Mouse (Mus musculus) neural tube, embryonic 15.5 days (tissue): ENCODE data around the gene Cwc25. TPM values are rescaled to one million over a fixed set of nuclear protein-coding genes. Genes with fewer than 3 reads are reported as not detected.

ENCODE experiments used
- microRNA-seq: library from miRNA; unstranded; fragments of <30 nt; microRNA quantifications from one replicate; pipeline ENCODE4, GENCODE M21; 2017
- polyA plus RNA-seq: library from polyadenylated mRNA; unstranded; fragments of >200 nt; fragmentation: Nextera tagmentation; extraction: Ambion mirVana; gene quantifications from 2 replicates; pipeline ENCODE4 v1.2.1, GENCODE M21; 2015

Cwc25 gene
- polyA plus RNA-seq, 1 experiment from 2014 or later, result 16.2 TPM

Small RNA genes lying within 50 kb of the gene (microRNA-seq; reads per million reads assigned to microRNA genes)
- not detected for gene Mir8102

Other genes with a start within 250 kb of the Cwc25 start
- gene Srcin1, start 190.4 kb downstream of the Cwc25 start, polyA plus RNA-seq, result 7.2 and 10.5 TPM in 2 replicates
- gene Epop, start 136.9 kb downstream of the Cwc25 start, polyA plus RNA-seq, result 2.1 TPM in 2 replicates
- 2.3 and 3.1 TPM in 2 replicates for gene Mllt6, start 103.1 kb downstream of the Cwc25 start, polyA plus RNA-seq
- 46.9 and 50.1 TPM in 2 replicates for gene Cisd3, start 80.7 kb downstream of the Cwc25 start, polyA plus RNA-seq
- gene Pcgf2, start 66.1 kb downstream of the Cwc25 start, polyA plus RNA-seq, result 17.6 and 17.7 TPM in 2 replicates
- 458 and 459 TPM in 2 replicates for gene Psmb3, start 63.2 kb downstream of the Cwc25 start, polyA plus RNA-seq
- gene Pip4k2b, start 21.9 kb downstream of the Cwc25 start, polyA plus RNA-seq, result 3.8 and 5.0 TPM in 2 replicates
- gene 1700001P01Rik, start 9.4 kb upstream of the Cwc25 start, polyA plus RNA-seq, result 0.63 and 0.88 TPM in 2 replicates
- gene Rpl23, start 15.9 kb upstream of the Cwc25 start, polyA plus RNA-seq, result 314 and 372 TPM in 2 replicates
- gene Lasp1, start 32.4 kb upstream of the Cwc25 start, polyA plus RNA-seq, result 136 and 143 TPM in 2 replicates
- 41.8 and 47.2 TPM in 2 replicates for gene B230217C12Rik, start 74.2 kb upstream of the Cwc25 start, polyA plus RNA-seq
- gene Fbxo47, start 117.6 kb upstream of the Cwc25 start, polyA plus RNA-seq, result 0.49 and 0.69 TPM in 2 replicates
- gene Plxdc1, start 219.9 kb upstream of the Cwc25 start, polyA plus RNA-seq, result 1.1 and 1.8 TPM in 2 replicates
- 11.8 and 14.0 TPM in 2 replicates for gene Arl5c, start 229.6 kb upstream of the Cwc25 start, polyA plus RNA-seq